14 mouse cellular contexts compared by ENCODE assay signal in genomic region chr1:134070099-134070669, GRCm38 (mm10). TPM values are rescaled to one million over a fixed set of nuclear protein-coding genes. Genes with fewer than 3 reads are reported as not detected.
DNase-seq lines count a peak whose midpoint lies in the region; ATAC-seq and TF ChIP-seq lines count a peak whose summit lies in the region.
"Had no signal": no experiment of that assay in that cellular context is flagged by ENCODE, and none has a peak within 500 bp of the region (broad histone marks: within the 10 kb centered on the region; RNA-seq: fewer than 3 reads in every experiment).

No protein-coding gene starts in this region.

- H3K27ac ChIP-seq in lung, embryonic 14.5 days (ENCODE audit: low read depth), result peak overlapping the region; percentile 96
- H3K27ac ChIP-seq in embryonic facial prominence, embryonic 14.5 days (replicated peaks; ENCODE audit: low read depth, low read length), result peak overlapping the region; percentile 19; the same call in 1 of the 2 replicates
- peak overlapping the region; percentile 83; the same call in 1 of the 2 replicates for H3K27ac ChIP-seq in hindbrain, embryonic 12.5 days

- DNase-seq in lung, embryonic 14.5 days, result peak; percentile 60
- no peak for DNase-seq in lung, postnatal 25 days (ENCODE audit: low spot score)
- DNase-seq in embryonic facial prominence, embryonic 14.5 days (ENCODE audit: low spot score), result no peak
- no peak for DNase-seq in embryo, embryonic 10 days (ENCODE audit: low spot score)
- DNase-seq: cerebellum, adult 18-20 months; kidney, postnatal 36 days; right cerebral cortex, postnatal 25 days; thymus, postnatal 25 days had no signal

- peaks cover 9% of the 10 kb centered on the region for H3K36me3 ChIP-seq in lung, embryonic 14.5 days (ENCODE audit: insufficient read depth)
- no peaks in the 10 kb centered on the region for H3K36me3 ChIP-seq in embryonic facial prominence, embryonic 14.5 days (ENCODE audit: control insufficient read depth, insufficient read depth, low read length)
- H3K36me3 ChIP-seq in hindbrain, embryonic 12.5 days, result peaks cover 5% of the 10 kb centered on the region; the same call in 1 of the 2 replicates
- peaks cover 9% of the 10 kb centered on the region for H3K36me3 ChIP-seq in myocyte (ENCODE audit: control insufficient read depth, insufficient read depth)

- no peak for TF ChIP-seq CTCF in lung, embryonic 14.5 days (IDR thresholded peaks at IDR 0.05; ENCODE audit: low read depth)

- peak overlapping the region; percentile 42 for H3K4me2 ChIP-seq in lung, embryonic 14.5 days
- no peak overlapping the region for H3K4me2 ChIP-seq in embryonic facial prominence, embryonic 14.5 days (ENCODE audit: low read depth, low read length)
- no peak overlapping the region for H3K4me2 ChIP-seq in hindbrain, embryonic 12.5 days (replicated peaks)
- H3K4me2 ChIP-seq in myocyte (ENCODE audit: low read depth), result peak overlapping the region; percentile 61
- H3K4me2 ChIP-seq: heart, embryonic 11.5 days had no signal

- H3ac ChIP-seq in myocyte (ENCODE audit: control insufficient read depth, insufficient read length), result no peak overlapping the region

- peak; percentile 45; the same call in 1 of the 2 replicates for ATAC-seq in lung, embryonic 14.5 days (ENCODE audit: insufficient read depth)
- no peak for ATAC-seq in embryonic facial prominence, embryonic 14.5 days (ENCODE audit: low read depth)
- ATAC-seq in hindbrain, embryonic 12.5 days (ENCODE audit: low FRiP score), result no peak
- no peak for ATAC-seq in megakaryocyte-erythroid progenitor cell, adult 5-6 weeks (replicated peaks; ENCODE audit: low FRiP score, low TSS enrichment, poor library complexity, severe bottlenecking)

- TF ChIP-seq POLR2A in myocyte (IDR thresholded peaks at IDR 0.05; ENCODE audit: insufficient read length, low read depth), result no peak

- 45% methylated on average over 8 of the region's 8 CpGs for WGBS in lung, embryonic 14.5 days
- 64% methylated on average over 8 of the region's 8 CpGs for WGBS in embryonic facial prominence, embryonic 14.5 days
- WGBS in hindbrain, embryonic 12.5 days, result 60% methylated on average over 8 of the region's 8 CpGs

- no peak overlapping the region for H3K4me3 ChIP-seq in lung, embryonic 14.5 days (ENCODE audit: low read depth, low read length)
- H3K4me3 ChIP-seq in embryonic facial prominence, embryonic 14.5 days (ENCODE audit: low read depth, low read length), result no peak overlapping the region
- no peak overlapping the region for H3K4me3 ChIP-seq in hindbrain, embryonic 12.5 days
- H3K4me3 ChIP-seq in myocyte, result no peak overlapping the region
- H3K4me3 ChIP-seq: erythroblast, embryonic 14.5 days had no signal

- H3K27me3 ChIP-seq in lung, embryonic 14.5 days (ENCODE audit: insufficient read depth, low read length), result no peaks in the 10 kb centered on the region
- no peaks in the 10 kb centered on the region for H3K27me3 ChIP-seq in embryonic facial prominence, embryonic 14.5 days (replicated peaks; ENCODE audit: control insufficient read depth, insufficient read depth, low read length)
- no peaks in the 10 kb centered on the region for H3K27me3 ChIP-seq in hindbrain, embryonic 12.5 days
- H3K27me3 ChIP-seq in myocyte (ENCODE audit: control insufficient read depth, insufficient read depth, insufficient read length), result no peaks in the 10 kb centered on the region

- peak overlapping the region; percentile 18; the same call in 1 of the 2 replicates for H3K9ac ChIP-seq in lung, embryonic 14.5 days
- H3K9ac ChIP-seq in embryonic facial prominence, embryonic 14.5 days (ENCODE audit: low read depth, low read length), result no peak overlapping the region
- no peak overlapping the region for H3K9ac ChIP-seq in hindbrain, embryonic 12.5 days

- H3K4me1 ChIP-seq in lung, embryonic 14.5 days (ENCODE audit: insufficient read depth), result peaks cover 59% of the 10 kb centered on the region
- H3K4me1 ChIP-seq in embryonic facial prominence, embryonic 14.5 days (ENCODE audit: control insufficient read depth, insufficient read depth, low read length), result peaks cover 35% of the 10 kb centered on the region
- H3K4me1 ChIP-seq in hindbrain, embryonic 12.5 days, result peaks cover 65% of the 10 kb centered on the region

- no peaks in the 10 kb centered on the region for H3K9me3 ChIP-seq in lung, embryonic 14.5 days (ENCODE audit: low read depth, low read length)
- no peaks in the 10 kb centered on the region for H3K9me3 ChIP-seq in embryonic facial prominence, embryonic 14.5 days (ENCODE audit: control insufficient read depth, low read length)
- H3K9me3 ChIP-seq in hindbrain, embryonic 12.5 days (replicated peaks), result no peaks in the 10 kb centered on the region

- H3K79me2 ChIP-seq in myocyte (ENCODE audit: control insufficient read depth, insufficient read depth), result no peaks in the 10 kb centered on the region

TF ChIP-seq in myocyte, 11 proteins besides CTCF, POLR2A, EP300 and RAD21:
- TF ChIP-seq MYOG (IDR thresholded peaks at IDR 0.05; ENCODE audit: control insufficient read depth in 1 of 3, insufficient read depth in 1 of 3, insufficient read length in 2 of 3, low read depth in 2 of 3), result no peak
- TF ChIP-seq E2F4 (IDR thresholded peaks at IDR 0.05; ENCODE audit: insufficient read depth), result no peak
- no peak for TF ChIP-seq CEBPB (IDR thresholded peaks at IDR 0.05; ENCODE audit: insufficient read depth, poor library complexity, severe bottlenecking)
- TF ChIP-seq USF1 (IDR thresholded peaks at IDR 0.05; ENCODE audit: low read depth), result no peak
- TF ChIP-seq MYOD1 (IDR thresholded peaks at IDR 0.05; ENCODE audit: control insufficient read depth in 1 of 3, insufficient read length in 2 of 3, low read depth in 2 of 3), result no peak
- no peak for TF ChIP-seq POLR2AphosphoS2 (IDR thresholded peaks at IDR 0.05; ENCODE audit: insufficient read length, low read depth)
- TF ChIP-seq TCF3 (IDR thresholded peaks at IDR 0.05; ENCODE audit: insufficient read length, low read depth), result no peak
- no peak for TF ChIP-seq SRF (IDR thresholded peaks at IDR 0.05; ENCODE audit: control insufficient read depth, insufficient read length, low read depth)
- TF ChIP-seq TCF12 (IDR thresholded peaks at IDR 0.05; ENCODE audit: insufficient read depth, poor library complexity, severe bottlenecking), result no peak
- TF ChIP-seq MAX (IDR thresholded peaks at IDR 0.05; ENCODE audit: low read depth), result no peak
- no peak for TF ChIP-seq REST (IDR thresholded peaks at IDR 0.05; ENCODE audit: insufficient read depth, insufficient read length)

RNA-seq across cellular contexts. Expression of gene Btg2, which starts 8.7 kb away (rescaled TPM):
- 77.2 and 81.0 TPM in 2 replicates for polyA plus RNA-seq in lung, embryonic 14.5 days (2014; fragmentation: Nextera tagmentation; extraction: Ambion mirVana)
- 37.9 and 41.3 TPM in 2 replicates for polyA plus RNA-seq in embryonic facial prominence, embryonic 14.5 days (2014; fragmentation: Nextera tagmentation; extraction: Ambion mirVana)
- 90.4 and 105 TPM in 2 replicates for polyA plus RNA-seq in hindbrain, embryonic 12.5 days (2016; fragmentation: Nextera tagmentation; extraction: Ambion mirVana)
- 13.8 TPM for polyA plus RNA-seq in myocyte (2012; fragmentation: generic; extraction: Trizol)
- total RNA-seq in megakaryocyte-erythroid progenitor cell, adult 5-6 weeks (2014; fragmentation: Nextera tagmentation), result 2.0 and 3.9 TPM in 2 replicates
- total RNA-seq in megakaryocyte-erythroid progenitor cell, adult 5-6 weeks (2017), result 58.5 and 61.6 TPM in 2 replicates

RNA-seq across cellular contexts. Expression of gene Fmod, which starts 33.1 kb away (rescaled TPM):
- 173 and 174 TPM in 2 replicates for polyA plus RNA-seq in lung, embryonic 14.5 days (2014; fragmentation: Nextera tagmentation; extraction: Ambion mirVana)
- polyA plus RNA-seq in embryonic facial prominence, embryonic 14.5 days (2014; fragmentation: Nextera tagmentation; extraction: Ambion mirVana), result 40.8 and 44.2 TPM in 2 replicates
- polyA plus RNA-seq in hindbrain, embryonic 12.5 days (2016; fragmentation: Nextera tagmentation; extraction: Ambion mirVana), result 12.7 and 19.8 TPM in 2 replicates
- 0.23 TPM for polyA plus RNA-seq in myocyte (2012; fragmentation: generic; extraction: Trizol)
- total RNA-seq in megakaryocyte-erythroid progenitor cell, adult 5-6 weeks (2014; fragmentation: Nextera tagmentation), result not detected in 2 replicates
- total RNA-seq in megakaryocyte-erythroid progenitor cell, adult 5-6 weeks (2017), result not detected in 2 replicates
- polyA plus RNA-seq: erythroblast, embryonic 14.5 days had no signal

RNA-seq across cellular contexts. Expression of gene Chit1, which starts 40.9 kb away (rescaled TPM):
- not detected in 2 replicates for polyA plus RNA-seq in lung, embryonic 14.5 days (2014; fragmentation: Nextera tagmentation; extraction: Ambion mirVana)
- 0.18 and 0.43 TPM in 2 replicates for polyA plus RNA-seq in embryonic facial prominence, embryonic 14.5 days (2014; fragmentation: Nextera tagmentation; extraction: Ambion mirVana)
- polyA plus RNA-seq in hindbrain, embryonic 12.5 days (2016; fragmentation: Nextera tagmentation; extraction: Ambion mirVana), result 0.13 TPM in 1 of 2 replicates, not detected in the other
- polyA plus RNA-seq in myocyte (2012; fragmentation: generic; extraction: Trizol), result 0.08 TPM
- not detected in 2 replicates for total RNA-seq in megakaryocyte-erythroid progenitor cell, adult 5-6 weeks (2014; fragmentation: Nextera tagmentation)
- not detected in 2 replicates for total RNA-seq in megakaryocyte-erythroid progenitor cell, adult 5-6 weeks (2017)
- polyA plus RNA-seq: erythroblast, embryonic 14.5 days; limb, embryonic 11.5 days had no signal

Comparison
In these comparisons a context has a peak if more than half of its experiments do, and no peak if none do; other contexts are left out.
1. H3K27ac ChIP-seq: peak in every context shown above with its lines; median percentile 96 in lung, embryonic 14.5 days; 83 in hindbrain, embryonic 12.5 days; 19 in embryonic facial prominence, embryonic 14.5 days.
2. H3K4me2 ChIP-seq: peak in lung, embryonic 14.5 days (single experiment) and myocyte (single experiment); none in embryonic facial prominence, embryonic 14.5 days (single experiment) and hindbrain, embryonic 12.5 days (single experiment).
3. RNA of gene Fmod, which starts 33.1 kb away (polyA plus RNA-seq): 173 to 174 TPM in lung, embryonic 14.5 days, 40.8 to 44.2 TPM in embryonic facial prominence, embryonic 14.5 days and 12.7 to 19.8 TPM in hindbrain, embryonic 12.5 days; 0.23 TPM in myocyte (single experiment); every median in the first group is over 10 times any median in the second.